In genomic region chr1:40790324-40791141, GRCm38 (mm10) we compare ENCODE assay signal across 9 mouse cellular contexts. TPM values are rescaled to one million over a fixed set of nuclear protein-coding genes. Genes with fewer than 3 reads are reported as not detected.
DNase-seq lines count a peak whose midpoint lies in the region; ATAC-seq and TF ChIP-seq lines count a peak whose summit lies in the region.
"Had no signal": no experiment of that assay in that cellular context is flagged by ENCODE, and none has a peak within 500 bp of the region (broad histone marks: within the 10 kb centered on the region; RNA-seq: fewer than 3 reads in every experiment).

Gene Mfsd9 (minus strand): TSS chr1:40790687.

- peak; percentile 91 for ATAC-seq in embryonic facial prominence, embryonic 15.5 days (ENCODE audit: insufficient number of reproducible peaks, low FRiP score, low TSS enrichment, low read depth)
- peak; percentile 92 for ATAC-seq in limb, embryonic 14.5 days (ENCODE audit: low FRiP score, low read depth)
- ATAC-seq in midbrain, embryonic 16.5 days = peak; percentile 93

- no peak for TF ChIP-seq CTCF in bone marrow macrophage, adult 2 months (IDR thresholded peaks at IDR 0.05; ENCODE audit: low read depth, low read length)
- TF ChIP-seq CTCF in spleen, adult 2 months (IDR thresholded peaks at IDR 0.05; ENCODE audit: extremely low read depth, insufficient read depth, insufficient read length, insufficient replicate concordance) = no peak

- WGBS in embryonic facial prominence, embryonic 15.5 days = 3% methylated on average over 38 of the region's 38 CpGs
- 5% methylated on average over 33 of the region's 38 CpGs for WGBS in limb, embryonic 14.5 days
- 7% methylated on average over 38 of the region's 38 CpGs for WGBS in midbrain, embryonic 16.5 days
- WGBS in spleen, adult 2 months = 3% methylated on average over 38 of the region's 38 CpGs

- peak; percentile 83 for DNase-seq in 3T3-L1 (ENCODE audit: low read depth, low spot score)
- DNase-seq in heart, adult 9 months (ENCODE audit: low spot score in 2 of 2) = peak; percentile 79 to 87
- peak; percentile 94 for DNase-seq in kidney, adult 9 months
- peak; percentile 86 for DNase-seq in limb, embryonic 14.5 days (ENCODE audit: low spot score)
- DNase-seq in spleen, adult 2 months (ENCODE audit: low read depth in 1 of 2, low spot score in 2 of 2) = peak; percentile 65 to 85

- H3K4me2 ChIP-seq in embryonic facial prominence, embryonic 15.5 days (replicated peaks) = peak within 1 kb of the TSS; percentile 60
- peak within 1 kb of the TSS; percentile 74 for H3K4me2 ChIP-seq in limb, embryonic 14.5 days (replicated peaks; ENCODE audit: low read depth, low read length, severe bottlenecking)
- H3K4me2 ChIP-seq in midbrain, embryonic 16.5 days (ENCODE audit: low read length) = peak within 1 kb of the TSS; percentile 89

- H3K4me1 ChIP-seq in bone marrow macrophage, adult 2 months (ENCODE audit: control insufficient read depth, insufficient read depth, low read length) = peaks cover 15% of the 10 kb centered on the region
- H3K4me1 ChIP-seq in embryonic facial prominence, embryonic 15.5 days = 0 out of 2 replicates have a peak, but pooled peaks cover 3% of the 10 kb centered on the region
- H3K4me1 ChIP-seq in limb, embryonic 14.5 days (ENCODE audit: control insufficient read depth, insufficient read depth, low read length) = 0 out of 2 replicates have a peak, but pooled peaks cover 7% of the 10 kb centered on the region
- H3K4me1 ChIP-seq in midbrain, embryonic 16.5 days (ENCODE audit: control insufficient read depth, insufficient read depth, low read length) = peaks cover 15% of the 10 kb centered on the region; the same call in 1 of the 2 replicates
- H3K4me1 ChIP-seq in spleen, adult 2 months (ENCODE audit: control insufficient read depth, insufficient read depth, insufficient read length) = no peaks in the 10 kb centered on the region

- 0 out of 2 replicates have a peak, but pooled peaks have one; percentile 43 for TF ChIP-seq POLR2A in bone marrow macrophage, adult 2 months (IDR thresholded peaks at IDR 0.05; ENCODE audit: borderline replicate concordance, low read depth, low read length)
- TF ChIP-seq POLR2A in limb, embryonic 14.5 days (IDR thresholded peaks at IDR 0.05; ENCODE audit: borderline replicate concordance, extremely low read depth, insufficient read depth, insufficient read length) = 0 out of 2 replicates have a peak, but pooled peaks have one; percentile 16
- no peak for TF ChIP-seq POLR2A in spleen, adult 2 months (IDR thresholded peaks at IDR 0.05; ENCODE audit: low read depth, low read length)

- peak within 1 kb of the TSS; percentile 34; the same call in 1 of the 2 replicates for H3K9ac ChIP-seq in embryonic facial prominence, embryonic 15.5 days
- H3K9ac ChIP-seq in limb, embryonic 14.5 days (ENCODE audit: low read depth, low read length, severe bottlenecking) = peak within 1 kb of the TSS; percentile 59
- H3K9ac ChIP-seq in midbrain, embryonic 16.5 days (ENCODE audit: low read depth, low read length) = peak within 1 kb of the TSS; percentile 70

- 0 out of 2 replicates have a peak within 1 kb of the TSS, but pooled peaks have one; percentile 13 for H3K27ac ChIP-seq in bone marrow macrophage, adult 2 months (ENCODE audit: insufficient read depth, low read depth, low read length)
- H3K27ac ChIP-seq in embryonic facial prominence, embryonic 15.5 days (replicated peaks) = peak within 1 kb of the TSS; percentile 80
- H3K27ac ChIP-seq in limb, embryonic 14.5 days (replicated peaks; ENCODE audit: low read depth, low read length) = peak within 1 kb of the TSS; percentile 52
- peak within 1 kb of the TSS; percentile 68 for H3K27ac ChIP-seq in midbrain, embryonic 16.5 days (ENCODE audit: low read length)
- H3K27ac ChIP-seq in spleen, adult 2 months (ENCODE audit: insufficient read depth, low read length) = 0 out of 2 replicates have a peak within 1 kb of the TSS, but pooled peaks have one; percentile 2

- peak within 1 kb of the TSS; percentile 97 for H3K4me3 ChIP-seq in bone marrow macrophage, adult 2 months (ENCODE audit: insufficient read depth, low read length)
- peak within 1 kb of the TSS; percentile 66 for H3K4me3 ChIP-seq in embryonic facial prominence, embryonic 15.5 days (replicated peaks)
- peak within 1 kb of the TSS; percentile 68 for H3K4me3 ChIP-seq in limb, embryonic 14.5 days (replicated peaks; ENCODE audit: low read length)
- H3K4me3 ChIP-seq in midbrain, embryonic 16.5 days (ENCODE audit: low read depth, low read length) = peak within 1 kb of the TSS; percentile 77
- peak within 1 kb of the TSS; percentile 59 for H3K4me3 ChIP-seq in spleen, adult 2 months (ENCODE audit: extremely low read depth, insufficient read depth, insufficient read length)

- no peaks in the 10 kb centered on the region for H3K36me3 ChIP-seq in embryonic facial prominence, embryonic 15.5 days
- H3K36me3 ChIP-seq in limb, embryonic 14.5 days (ENCODE audit: control insufficient read depth, insufficient read depth, low read length) = no peaks in the 10 kb centered on the region
- H3K36me3 ChIP-seq in midbrain, embryonic 16.5 days (ENCODE audit: control insufficient read depth, insufficient read depth, low read length) = no peaks in the 10 kb centered on the region
- no peaks in the 10 kb centered on the region for H3K36me3 ChIP-seq in spleen, adult 2 months (ENCODE audit: control insufficient read depth, insufficient read depth, low read length)

- no peaks in the 10 kb centered on the region for H3K9me3 ChIP-seq in embryonic facial prominence, embryonic 15.5 days (replicated peaks)
- H3K9me3 ChIP-seq in limb, embryonic 14.5 days (ENCODE audit: control insufficient read depth, low read length) = no peaks in the 10 kb centered on the region
- H3K9me3 ChIP-seq in midbrain, embryonic 16.5 days (replicated peaks; ENCODE audit: control insufficient read depth, low read length, poor library complexity, severe bottlenecking) = no peaks in the 10 kb centered on the region

- no peaks in the 10 kb centered on the region for H3K27me3 ChIP-seq in embryonic facial prominence, embryonic 15.5 days
- no peaks in the 10 kb centered on the region for H3K27me3 ChIP-seq in limb, embryonic 14.5 days (ENCODE audit: control insufficient read depth, insufficient read depth, low read length)
- no peaks in the 10 kb centered on the region for H3K27me3 ChIP-seq in midbrain, embryonic 16.5 days (ENCODE audit: control insufficient read depth, insufficient read depth, low read depth, low read length)
- no peaks in the 10 kb centered on the region for H3K27me3 ChIP-seq in spleen, adult 2 months (ENCODE audit: control insufficient read depth, insufficient read depth, low read length)
- H3K27me3 ChIP-seq: CH12.LX had no signal

RNA-seq across cellular contexts. Expression of gene Mfsd9, which starts in this region (rescaled TPM):
- polyA plus RNA-seq in bone marrow macrophage, adult 2 months (2012; ENCODE audit: insufficient read depth, insufficient read length, missing spikeins) = 2.4 and 2.7 TPM in 2 replicates
- 3.9 and 4.6 TPM in 2 replicates for polyA plus RNA-seq in embryonic facial prominence, embryonic 15.5 days (2015; fragmentation: Nextera tagmentation; extraction: Ambion mirVana)
- polyA plus RNA-seq in limb, embryonic 14.5 days (2012; rRNA removed) = 2.1 and 3.0 TPM in 2 replicates
- polyA plus RNA-seq in limb, embryonic 14.5 days (2014; fragmentation: Nextera tagmentation; extraction: Ambion mirVana) = 4.6 and 5.3 TPM in 2 replicates
- 8.2 and 8.4 TPM in 2 replicates for polyA plus RNA-seq in midbrain, embryonic 16.5 days (2015; fragmentation: Nextera tagmentation; extraction: Ambion mirVana)
- polyA plus RNA-seq in spleen, adult 2 months (2012; rRNA removed) = 0.83 and 1.00 TPM in 2 replicates

Comparison
In these comparisons a context has a peak if more than half of its experiments do, and no peak if none do; other contexts are left out.
1. Peak in every context shown above with its lines: DNase-seq, ATAC-seq, H3K4me3 ChIP-seq and H3K27ac ChIP-seq.
2. Peak in DNase-seq, H3K4me3 ChIP-seq and H3K27ac ChIP-seq in spleen, adult 2 months; RNA of the gene not detected or under 1 TPM.
3. H3K27ac ChIP-seq: peak in every context shown above with its lines; median percentile 80 in embryonic facial prominence, embryonic 15.5 days; 68 in midbrain, embryonic 16.5 days; 52 in limb, embryonic 14.5 days; 13 in bone marrow macrophage, adult 2 months; 2 in spleen, adult 2 months.